Mouse (Mus musculus) megakaryocyte-erythroid progenitor cell, adult 5 weeks (primary cell): ENCODE data around the gene Nr0b1. TPM values are rescaled to one million over a fixed set of nuclear protein-coding genes. Genes with fewer than 3 reads are reported as not detected.

Source experiments
- polyA plus RNA-seq: library from polyadenylated mRNA; stranded (reverse); fragments of >175 nt; gene quantifications from 2 replicates; pipeline ENCODE4 v1.2.3, GENCODE M21; 2012

Gene Nr0b1
- polyA plus RNA-seq: not detected in 2 replicates

GRCm38 (mm10) chrX:86191614-86192419 lies at the start of gene Nr0b1:
Gene Nr0b1, plus strand, starts transcription at chrX:86191764.

Other genes with a start within 250 kb of the Nr0b1 start
- not detected in 2 replicates for gene Samt3, start 147.6 kb upstream of the Nr0b1 start, polyA plus RNA-seq
- not detected in 2 replicates for gene Mageb4, start 113.3 kb downstream of the Nr0b1 start, polyA plus RNA-seq